20 mouse cellular contexts compared by ENCODE assay signal in genomic region chr6:140629176-140629859, GRCm38 (mm10). TPM values are rescaled to one million over a fixed set of nuclear protein-coding genes. Genes with fewer than 3 reads are reported as not detected.
A peak's percentile ranks its signal among the peaks of the same experiment; 100 is the strongest.
DNase-seq lines count a peak whose midpoint lies in the region; ATAC-seq lines count a peak whose summit lies in the region.
"Had no signal": no experiment of that assay in that cellular context is flagged by ENCODE, and none has a peak within 500 bp of the region (broad histone marks: within the 10 kb centered on the region; RNA-seq: fewer than 3 reads in every experiment).

No protein-coding gene starts in this region.

- no peak overlapping the region for H3K4me3 ChIP-seq in midbrain, embryonic 11.5 days (ENCODE audit: low read depth, low read length)
- no peak overlapping the region for H3K4me3 ChIP-seq in midbrain, embryonic 15.5 days
- H3K4me3 ChIP-seq: embryonic facial prominence, embryonic 15.5 days; forebrain, embryonic 10.5 days; heart, embryonic 12.5 days had no signal

- no peak overlapping the region for H3K9ac ChIP-seq in midbrain, embryonic 11.5 days (ENCODE audit: low read length)
- no peak overlapping the region for H3K9ac ChIP-seq in midbrain, embryonic 15.5 days
- H3K9ac ChIP-seq: embryonic facial prominence, embryonic 15.5 days; heart, embryonic 12.5 days had no signal

- ATAC-seq in midbrain, embryonic 11.5 days (ENCODE audit: low FRiP score), result no peak
- no peak for ATAC-seq in midbrain, embryonic 15.5 days (replicated peaks)
- ATAC-seq: activated CD4-positive, CD25-positive, alpha-beta regulatory T cell, adult 4 months; Patski had no signal

- H3K9me3 ChIP-seq in midbrain, embryonic 11.5 days (ENCODE audit: control insufficient read depth, low read length), result no peaks in the 10 kb centered on the region
- H3K9me3 ChIP-seq in midbrain, embryonic 15.5 days, result no peaks in the 10 kb centered on the region
- H3K9me3 ChIP-seq: embryonic facial prominence, embryonic 15.5 days; forebrain, embryonic 10.5 days; heart, embryonic 12.5 days had no signal

- no peaks in the 10 kb centered on the region for H3K27me3 ChIP-seq in midbrain, embryonic 11.5 days (ENCODE audit: control insufficient read depth, insufficient read depth, low read length)
- no peaks in the 10 kb centered on the region for H3K27me3 ChIP-seq in midbrain, embryonic 15.5 days (replicated peaks)
- H3K27me3 ChIP-seq: embryonic facial prominence, embryonic 15.5 days; heart, embryonic 12.5 days; Patski had no signal

- intact Hi-C loops in heart, postnatal 36 days (cut with DNase I), result no loop called here

- H3K36me3 ChIP-seq in midbrain, embryonic 11.5 days (ENCODE audit: control insufficient read depth, insufficient read depth, low read length), result no peaks in the 10 kb centered on the region
- 0 out of 2 replicates have a peak, but pooled peaks cover 3% of the 10 kb centered on the region for H3K36me3 ChIP-seq in midbrain, embryonic 15.5 days (replicated peaks)

- H3K27ac ChIP-seq in midbrain, embryonic 11.5 days (ENCODE audit: low read depth, low read length), result no peak overlapping the region
- no peak overlapping the region for H3K27ac ChIP-seq in midbrain, embryonic 15.5 days
- H3K27ac ChIP-seq: embryonic facial prominence, embryonic 15.5 days had no signal

- 84% methylated on average over 4 of the region's 4 CpGs for WGBS in midbrain, embryonic 11.5 days
- WGBS in midbrain, embryonic 15.5 days, result 72% methylated on average over 4 of the region's 4 CpGs

- peaks cover 32% of the 10 kb centered on the region for H3K4me1 ChIP-seq in midbrain, embryonic 11.5 days (ENCODE audit: control insufficient read depth, insufficient read depth, low read length)
- H3K4me1 ChIP-seq in midbrain, embryonic 15.5 days, result peaks cover 54% of the 10 kb centered on the region

- peak overlapping the region; percentile 1; the same call in 1 of the 2 replicates for H3K4me2 ChIP-seq in midbrain, embryonic 11.5 days
- no peak overlapping the region for H3K4me2 ChIP-seq in midbrain, embryonic 15.5 days
- H3K4me2 ChIP-seq: embryonic facial prominence, embryonic 15.5 days; heart, embryonic 12.5 days had no signal

- DNase-seq in heart, adult 11 months, result peak; percentile 23
- DNase-seq in heart, postnatal 36 days, result no peak
- DNase-seq in midbrain, embryonic 11.5 days (ENCODE audit: low spot score, missing footprints), result peak; percentile 78
- DNase-seq in brain, adult 2 months (ENCODE audit: low read depth, low spot score), result peak; percentile 77
- peak; percentile 47 for DNase-seq in thymus, postnatal 25 days
- DNase-seq in cerebellum, adult 9-10 months, result no peak
- DNase-seq: adrenal gland, postnatal 25 days; cerebellum, postnatal 14 days; embryo, embryonic 11 days; heart, postnatal 4 days; kidney, adult 2 months; kidney, postnatal 14 days; liver; retina, postnatal 1 day had no signal

RNA-seq across cellular contexts. Expression of gene Aebp2, which starts 6.9 kb away (rescaled TPM):
- 10 to 100 TPM; 37.5 to 39.2 TPM for total RNA-seq in heart, postnatal 36 days (2021)
- polyA plus RNA-seq in midbrain, embryonic 11.5 days (2014; fragmentation: Nextera tagmentation; extraction: Ambion mirVana), result 22.3 and 23.1 TPM in 2 replicates
- polyA plus RNA-seq in midbrain, embryonic 15.5 days (2015; fragmentation: Nextera tagmentation; extraction: Ambion mirVana), result 7.7 and 9.0 TPM in 2 replicates

Comparison
In these comparisons a context has a peak if more than half of its experiments do, and no peak if none do; other contexts are left out.
1. DNase-seq: peak in heart, adult 11 months (single experiment), midbrain, embryonic 11.5 days (single experiment), brain, adult 2 months (single experiment) and thymus, postnatal 25 days (single experiment); none in heart, postnatal 36 days (0 of 2) and cerebellum, adult 9-10 months (single experiment).